Mouse (Mus musculus) bone marrow macrophage, adult 2 months (primary cell): ENCODE results near the gene Morn1. TPM values are rescaled to one million over a fixed set of nuclear protein-coding genes. Genes with fewer than 3 reads are reported as not detected.
A peak's percentile ranks its signal among the peaks of the same experiment; 100 is the strongest.

ENCODE experiments used
- H3K27ac ChIP-seq: 2 replicates; pipeline ENCODE4 v1.5.1; 2012; ENCODE audit warnings: low read depth, low read length; ENCODE audit not compliant: insufficient read depth
- H3K4me1 ChIP-seq: 2 replicates; pipeline ENCODE4 v1.6.1; 2012; ENCODE audit warnings: low read length; ENCODE audit not compliant: control insufficient read depth, insufficient read depth
- H3K4me3 ChIP-seq: 2 replicates; pipeline ENCODE4 v1.5.1; 2012; ENCODE audit warnings: mild to moderate bottlenecking, low read length, moderate library complexity; ENCODE audit not compliant: insufficient read depth
- CTCF ChIP-seq: IDR thresholded peaks from 2 replicates; pipeline ENCODE4 v1.5.1; 2012; ENCODE audit warnings: low read depth, mild to moderate bottlenecking, low read length, moderate library complexity
- POLR2A ChIP-seq: IDR thresholded peaks from 2 replicates; pipeline ENCODE4 v1.6.1; 2012; ENCODE audit warnings: mild to moderate bottlenecking, low read depth, low read length, borderline replicate concordance
- polyA plus RNA-seq: library from polyadenylated mRNA; stranded (reverse); fragments of >200 nt; gene quantifications from 2 replicates; pipeline ENCODE4 v1.2.4, GENCODE M21; 2012; ENCODE audit not compliant: missing spikeins, insufficient read depth, insufficient read length

The Morn1 gene
- polyA plus RNA-seq, 1 experiment = 2.5 TPM

GRCm38 (mm10) chr4:155117396-155117978 lies 31.1 kb downstream of the Morn1 start:
- Histone ChIP-seq H3K27ac (no peak overlapping the region), H3K4me3 (no peak overlapping the region), H3K4me1 (peaks cover 32% of the 10 kb centered on the region)
- no peak for TF ChIP-seq CTCF
- no peak for TF ChIP-seq POLR2A

- peaks cover 32% of the 10 kb centered on the region for H3K4me1 ChIP-seq
- H3K4me3 ChIP-seq = no peak overlapping the region
- no peak for TF ChIP-seq POLR2A
- TF ChIP-seq CTCF = no peak
- H3K27ac ChIP-seq = no peak overlapping the region
Observed at GRCm38 (mm10) chr4:155118278-155118677, 31.9 kb downstream of the Morn1 start.

- TF ChIP-seq POLR2A = no peak
- TF ChIP-seq CTCF = no peak
- Histone ChIP-seq H3K4me3 (no peak overlapping the region), H3K4me1 (peaks cover 32% of the 10 kb centered on the region), H3K27ac (no peak overlapping the region)
Observed at GRCm38 (mm10) chr4:155120038-155120437, 33.7 kb downstream of the Morn1 start.

- peaks cover 32% of the 10 kb centered on the region for H3K4me1 ChIP-seq
- H3K4me3 ChIP-seq = no peak overlapping the region
- H3K27ac ChIP-seq = no peak overlapping the region; the same call in 1 of the 2 replicates
- TF ChIP-seq POLR2A = no peak
- no peak for TF ChIP-seq CTCF
Observed at GRCm38 (mm10) chr4:155120583-155120982, 34.2 kb downstream of the Morn1 start.

- TF ChIP-seq CTCF = no peak
- TF ChIP-seq POLR2A = no peak
- H3K27ac ChIP-seq = peak overlapping the region; percentile 51
- no peak overlapping the region for H3K4me3 ChIP-seq
- peaks cover 30% of the 10 kb centered on the region for H3K4me1 ChIP-seq
Observed at GRCm38 (mm10) chr4:155121222-155121621, 34.8 kb downstream of the Morn1 start.

- Histone ChIP-seq H3K4me3 (no peak overlapping the region), H3K4me1 (peaks cover 25% of the 10 kb centered on the region)
Observed at GRCm38 (mm10) chr4:155121915-155122443, 35.6 kb downstream of the Morn1 start.

GRCm38 (mm10) chr4:155122444-155123040 lies 36.2 kb downstream of the Morn1 start:
- Histone ChIP-seq H3K4me3 (no peak overlapping the region), H3K4me1 (peaks cover 21% of the 10 kb centered on the region), H3K27ac (no peak overlapping the region)
- no peak for TF ChIP-seq CTCF
- TF ChIP-seq POLR2A = no peak

More at GRCm38 (mm10) chr4:155121915-155122443, 35.6 kb downstream of the Morn1 start:
- no peak overlapping the region for H3K27ac ChIP-seq
- TF ChIP-seq POLR2A = no peak
- no peak for TF ChIP-seq CTCF

GRCm38 (mm10) chr4:155123868-155124534 lies 37.6 kb downstream of the Morn1 start:
- no peak overlapping the region for H3K27ac ChIP-seq
- TF ChIP-seq POLR2A (no peak), CTCF (no peak)
- peaks cover 20% of the 10 kb centered on the region for H3K4me1 ChIP-seq
- H3K4me3 ChIP-seq = no peak overlapping the region

GRCm38 (mm10) chr4:155125310-155125709 lies 38.9 kb downstream of the Morn1 start:
- Histone ChIP-seq H3K27ac (no peak overlapping the region), H3K4me1 (peaks cover 20% of the 10 kb centered on the region), H3K4me3 (no peak overlapping the region)
- no peak for TF ChIP-seq POLR2A
- no peak for TF ChIP-seq CTCF

- Histone ChIP-seq H3K4me1 (peaks cover 12% of the 10 kb centered on the region), H3K27ac (no peak overlapping the region), H3K4me3 (no peak overlapping the region)
- no peak for TF ChIP-seq CTCF
- no peak for TF ChIP-seq POLR2A
Observed at GRCm38 (mm10) chr4:155126194-155126593, 39.8 kb downstream of the Morn1 start.
